Mouse (Mus musculus): ENCODE results near the gene A930004D18Rik. TPM values are rescaled to one million over a fixed set of nuclear protein-coding genes. Genes with fewer than 3 reads are reported as not detected.

A930004D18Rik gene
- total RNA-seq, 2 experiments from 2014 or later: 2.7 to 5.0 TPM

DNA sequence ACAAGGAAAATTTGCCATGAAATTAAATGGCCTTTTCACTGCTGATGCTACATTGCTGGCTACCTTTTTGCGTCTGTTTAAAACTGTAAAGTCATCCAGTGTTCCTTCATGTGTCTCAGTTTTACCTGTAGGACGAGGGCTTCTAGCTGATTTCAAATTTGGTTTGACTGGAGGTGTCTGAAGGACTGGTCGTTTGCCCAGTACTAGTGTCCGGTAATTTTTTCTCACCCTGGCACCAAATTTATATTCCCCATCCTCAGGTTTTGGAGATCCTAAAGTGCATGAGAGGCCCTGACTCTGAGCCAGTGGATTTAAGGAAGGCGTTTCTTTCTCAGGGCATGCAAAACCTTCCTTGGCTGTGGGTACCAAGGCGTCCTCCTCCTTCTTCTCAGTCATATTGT is 8.2 kb upstream of the A930004D18Rik start:
- Histone ChIP-seq H3K27ac (peak overlapping the region; percentile 98; the same call in 1 of the 2 replicates), H3K4me3 (peak overlapping the region; percentile 63)
- intact Hi-C loops (cut with DNase I): loop anchor here (5.0 kb wide), 2 partner anchors 313 to 647 kb away; partner anchors contain the start of genes Nebl and Spag6
- DNase-seq (ENCODE audit: extremely low spot score in 1 of 2, low spot score in 2 of 2): no peak
- TF ChIP-seq CTCF (IDR thresholded peaks at IDR 0.05): no peak

DNA sequence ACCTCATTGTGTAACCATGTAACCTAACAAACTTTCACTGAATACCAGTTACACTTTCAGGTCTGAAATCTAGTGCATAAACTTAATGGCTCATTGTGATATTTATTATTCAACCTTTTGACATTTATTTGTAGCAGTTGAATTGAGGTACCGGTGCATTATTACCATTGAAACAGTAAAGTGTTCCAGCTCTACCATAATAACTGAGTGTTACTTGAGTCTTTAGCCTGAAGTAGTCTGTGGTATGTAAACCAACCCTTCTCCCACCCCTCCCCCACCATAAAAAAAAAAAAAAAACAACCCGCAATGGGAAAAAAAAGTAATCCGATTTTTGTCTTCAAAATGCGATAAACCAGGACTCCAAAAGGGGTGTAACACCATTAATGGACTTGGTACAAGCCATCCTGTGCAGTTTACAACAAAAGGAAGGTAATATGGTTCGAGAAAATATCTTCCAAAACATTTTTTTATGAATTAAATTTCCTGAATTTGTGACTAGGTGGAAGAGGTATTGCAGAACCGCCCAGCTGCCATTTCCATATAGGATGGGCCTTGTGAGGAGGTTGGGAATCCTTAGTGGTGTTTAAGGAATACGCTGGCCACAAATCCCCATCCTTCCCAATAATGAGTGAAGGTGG is 7.7 kb upstream of the A930004D18Rik start:
- Histone ChIP-seq H3K4me3 (peak overlapping the region; percentile 63), H3K27ac (no peak overlapping the region)
- TF ChIP-seq CTCF (IDR thresholded peaks at IDR 0.05): no peak
- no peak for DNase-seq (ENCODE audit: extremely low spot score in 1 of 2, low spot score in 2 of 2)
- intact Hi-C loops (cut with DNase I): loop anchor here (5.0 kb wide), 2 partner anchors 313 to 647 kb away; partner anchors contain the start of genes Nebl and Spag6

DNA sequence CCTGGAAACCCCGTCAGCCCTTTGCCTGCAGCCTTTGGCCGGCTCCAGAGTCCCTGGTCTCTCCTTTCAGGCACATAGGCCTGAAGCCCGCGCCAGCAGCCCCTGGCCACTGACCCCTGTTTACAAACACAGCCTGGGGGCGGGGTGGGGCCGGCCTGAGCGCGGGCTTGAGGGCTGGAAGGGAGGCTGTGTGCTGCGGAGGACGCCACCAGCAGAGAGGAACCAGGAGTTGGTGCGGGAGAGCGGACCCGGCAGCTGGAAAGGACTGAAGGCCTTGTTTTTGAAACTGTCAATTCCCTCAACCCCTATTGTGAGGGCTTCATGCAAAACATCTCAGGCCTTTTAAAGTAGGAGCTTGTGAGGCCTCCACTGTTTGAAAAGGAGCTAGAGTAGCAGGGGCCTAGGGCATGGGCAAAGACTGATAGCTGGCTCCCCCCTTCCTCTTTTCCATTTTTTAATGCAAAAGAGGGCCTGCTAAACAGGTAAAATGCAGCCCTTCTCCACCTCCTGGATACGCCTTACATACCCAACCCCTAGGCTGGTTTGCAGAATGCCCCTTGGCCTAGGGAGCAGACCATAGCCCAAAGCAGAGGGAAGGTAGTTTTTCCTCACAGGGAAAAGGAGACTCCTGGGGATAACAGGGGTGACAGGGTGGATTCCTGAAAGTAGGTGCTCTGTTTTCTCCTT is 3.8 kb upstream of the A930004D18Rik start:
- no peak for DNase-seq (ENCODE audit: extremely low spot score in 1 of 2, low spot score in 2 of 2)
- intact Hi-C loops (cut with DNase I): no loop called here
- Histone ChIP-seq H3K4me3 (no peak overlapping the region), H3K27ac (no peak overlapping the region)
- no peak for TF ChIP-seq CTCF (IDR thresholded peaks at IDR 0.05)

DNA sequence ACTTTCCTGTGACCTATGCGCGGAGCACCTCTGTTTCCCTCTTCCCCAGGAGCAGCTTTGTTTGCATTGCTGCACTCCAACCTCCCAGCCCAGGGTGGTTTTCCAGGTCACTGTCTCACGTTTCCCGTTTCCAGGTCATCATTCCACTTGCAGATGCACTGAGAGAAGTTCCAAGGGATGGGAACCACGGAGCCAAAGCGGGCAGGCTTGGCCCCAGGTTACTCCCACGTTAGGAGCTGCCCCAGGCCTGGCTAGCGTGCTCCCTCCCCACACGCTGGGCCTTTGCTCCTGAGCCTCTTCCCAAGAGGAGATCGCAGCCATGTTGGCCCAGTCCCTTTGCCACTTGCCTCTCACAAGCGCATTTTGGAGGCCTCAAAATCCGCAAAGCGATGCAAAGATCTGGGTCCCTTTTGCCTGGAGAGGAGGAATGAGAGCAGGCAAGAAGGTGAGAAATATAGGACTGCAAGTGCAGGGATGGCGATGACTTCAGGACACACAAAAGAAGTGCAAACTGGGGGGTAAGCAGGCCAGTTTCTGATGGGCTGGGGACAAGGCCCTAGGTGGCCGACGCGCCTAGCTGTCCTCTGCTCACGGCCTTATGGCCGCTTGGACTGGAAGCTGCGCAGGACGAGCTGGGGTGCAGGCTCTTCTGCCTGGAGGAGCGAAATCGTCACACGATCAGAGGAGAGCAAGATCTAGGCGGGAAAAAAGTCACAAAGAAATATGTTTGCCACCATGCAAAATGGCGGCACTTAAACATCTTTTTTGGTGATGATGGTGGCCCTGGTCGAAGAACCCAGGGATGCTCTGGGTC is 3.0 kb upstream of the A930004D18Rik start:
- no peak for TF ChIP-seq CTCF (IDR thresholded peaks at IDR 0.05)
- H3K27ac ChIP-seq: no peak overlapping the region
- intact Hi-C loops (cut with DNase I): no loop called here
- no peak overlapping the region for H3K4me3 ChIP-seq
- DNase-seq (ENCODE audit: extremely low spot score in 1 of 2, low spot score in 2 of 2): no peak

DNA sequence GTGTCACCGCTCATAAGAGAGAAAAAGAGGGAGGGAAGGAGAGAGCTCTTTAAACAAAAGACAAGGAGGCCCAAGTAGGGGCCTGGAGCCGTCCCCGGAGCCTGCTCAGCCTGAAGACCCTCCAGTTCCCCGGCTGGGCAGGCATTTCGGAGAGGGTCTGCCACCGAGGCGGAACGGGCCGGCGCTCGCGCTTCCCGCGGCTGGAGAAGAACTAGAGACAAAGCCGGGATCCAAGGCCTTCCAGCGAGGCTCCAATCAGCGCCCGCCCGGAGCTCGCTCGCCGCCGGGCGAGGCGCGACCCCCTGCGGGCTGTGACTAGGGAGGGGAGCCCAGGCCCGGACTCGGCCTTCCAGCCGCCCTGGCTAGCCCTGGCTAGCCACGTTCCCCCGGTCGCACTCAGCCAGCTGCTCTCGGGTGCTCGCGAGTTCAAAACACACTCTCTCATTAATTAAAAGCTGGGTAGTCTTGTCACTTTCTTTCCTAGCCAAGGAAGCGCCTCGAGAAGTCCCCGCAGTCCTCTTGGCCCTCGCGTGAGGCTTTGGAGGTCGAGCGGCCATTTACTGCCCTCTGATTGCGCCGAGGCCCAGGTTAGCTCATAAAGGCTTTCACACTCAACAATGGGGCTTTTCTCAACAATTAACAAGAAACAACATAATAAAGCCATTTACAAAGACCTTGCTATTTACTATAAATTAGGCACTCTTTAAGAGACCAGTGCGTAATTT is 2.2 kb upstream of the A930004D18Rik start:
- TF ChIP-seq CTCF (IDR thresholded peaks at IDR 0.05): no peak
- no peak overlapping the region for H3K27ac ChIP-seq
- no peak for DNase-seq (ENCODE audit: extremely low spot score in 1 of 2, low spot score in 2 of 2)
- intact Hi-C loops (cut with DNase I): loop anchor here (10.0 kb wide), 1 partner anchor 1335 kb away; the partner anchor contains the start of gene Msrb2
- peak overlapping the region; percentile 11; the same call in 1 of the 2 replicates for H3K4me3 ChIP-seq

DNA sequence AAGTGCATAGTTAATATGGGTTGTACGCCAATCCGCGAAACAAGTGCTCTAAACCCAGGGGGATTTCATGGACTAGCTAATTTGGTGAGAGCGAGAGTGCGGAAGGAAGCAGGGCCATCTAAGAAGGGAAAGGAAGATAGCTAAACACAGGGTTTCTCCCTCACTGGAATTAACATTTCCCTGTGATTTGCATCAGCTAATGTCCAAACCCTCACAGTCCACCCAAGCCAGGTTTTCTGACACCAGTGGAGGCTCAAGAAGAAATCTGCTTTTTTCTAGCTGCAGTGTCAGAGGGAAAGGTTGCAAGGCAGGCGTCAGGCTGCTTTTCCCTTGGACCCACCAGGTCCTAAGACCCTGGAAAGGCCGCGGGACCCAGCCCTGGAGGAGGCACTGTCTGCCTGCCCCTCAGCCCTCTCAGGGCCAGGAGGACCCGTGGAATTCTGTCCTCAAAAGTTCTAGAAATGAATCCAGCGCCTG is 1.4 kb upstream of the A930004D18Rik start:
- no peak overlapping the region for H3K4me3 ChIP-seq
- H3K27ac ChIP-seq: no peak overlapping the region
- no peak for DNase-seq (ENCODE audit: extremely low spot score in 1 of 2, low spot score in 2 of 2)
- TF ChIP-seq CTCF (IDR thresholded peaks at IDR 0.05): no peak
- intact Hi-C loops (cut with DNase I): loop anchor here (10.0 kb wide), 1 partner anchor 1336 kb away; the partner anchor contains the start of gene Msrb2

DNA sequence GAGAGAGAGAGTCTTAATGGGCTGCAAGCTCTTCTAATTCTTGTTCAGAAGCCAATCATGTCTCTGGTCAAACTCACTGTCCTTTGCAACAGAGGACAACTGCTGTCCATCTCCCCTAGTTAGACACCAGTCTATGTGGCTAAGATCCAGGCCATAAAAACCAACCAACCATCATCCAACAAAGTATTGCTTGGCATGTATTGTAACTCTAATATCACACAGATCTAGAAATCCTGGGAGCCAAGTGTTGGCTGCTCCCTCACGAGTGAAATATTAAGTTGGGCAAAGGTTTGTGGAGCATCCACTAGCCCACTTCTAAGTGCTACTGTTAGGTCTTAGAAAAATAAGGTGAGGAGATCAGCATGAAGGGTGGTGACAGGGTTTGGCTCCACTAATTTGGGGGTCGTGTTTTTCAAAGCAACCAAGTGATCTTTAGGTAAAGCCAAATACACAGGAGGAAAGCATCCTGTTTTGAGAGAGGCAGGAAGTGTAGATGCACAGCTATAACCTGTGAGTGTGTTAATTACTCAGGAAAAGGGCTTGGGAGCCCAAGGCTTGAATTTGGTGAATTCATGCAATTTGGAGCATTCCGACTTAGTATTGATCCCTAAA is 710 bp upstream of the A930004D18Rik start:
- TF ChIP-seq CTCF (IDR thresholded peaks at IDR 0.05): no peak
- H3K27ac ChIP-seq: no peak overlapping the region
- DNase-seq (ENCODE audit: extremely low spot score in 1 of 2, low spot score in 2 of 2): no peak
- H3K4me3 ChIP-seq: no peak overlapping the region
- intact Hi-C loops (cut with DNase I): loop anchor here (10.0 kb wide), 1 partner anchor 1337 kb away; the partner anchor contains the start of gene Msrb2

DNA sequence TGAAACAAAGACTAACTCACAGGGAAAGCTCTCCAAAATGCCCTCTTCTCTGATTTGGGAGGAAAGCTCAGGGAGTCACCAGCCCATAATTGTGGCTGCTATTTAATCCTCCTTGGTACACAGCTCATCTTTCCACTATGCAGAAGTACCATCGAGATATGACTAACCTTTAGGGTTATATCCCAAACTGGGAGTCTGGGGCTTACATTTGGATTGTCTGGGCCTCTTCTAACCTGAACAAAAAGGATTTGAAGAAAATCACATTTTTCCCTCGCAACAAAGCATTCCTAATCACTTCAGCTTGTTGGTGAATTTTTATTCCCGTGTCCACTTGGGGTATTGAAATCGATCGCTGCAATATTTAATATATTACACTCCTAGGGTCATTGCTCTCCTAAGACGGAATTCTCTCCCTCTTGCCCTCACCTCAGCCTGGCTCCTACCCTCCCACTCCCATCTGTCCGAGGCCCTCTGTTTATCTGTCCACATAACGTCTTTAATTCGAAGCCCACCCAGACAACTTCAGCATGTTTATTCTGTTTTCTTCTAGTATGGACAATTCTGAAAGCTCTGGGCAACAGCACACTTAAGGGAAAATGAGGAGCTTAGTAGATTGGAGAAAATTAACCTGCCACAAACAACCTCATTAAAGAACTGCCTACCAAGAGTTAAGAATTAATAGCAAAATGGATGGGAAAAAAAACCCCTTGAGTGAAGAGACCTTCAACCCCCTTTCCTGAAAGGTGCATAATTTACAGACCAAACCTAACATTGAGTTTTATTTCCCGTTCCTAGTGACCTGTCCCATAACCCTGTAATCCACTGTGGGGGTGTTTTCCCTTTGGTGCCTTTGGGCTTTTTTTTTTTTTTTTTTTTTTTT is 2.9 kb downstream of the A930004D18Rik start:
- Histone ChIP-seq H3K4me3 (no peak overlapping the region), H3K27ac (no peak overlapping the region)
- TF ChIP-seq CTCF (IDR thresholded peaks at IDR 0.05): no peak
- intact Hi-C loops (cut with DNase I): loop anchor here (10.0 kb wide), 1 partner anchor 1340 kb away; the partner anchor contains the start of gene Msrb2
- DNase-seq (ENCODE audit: extremely low spot score in 1 of 2, low spot score in 2 of 2): no peak

DNA sequence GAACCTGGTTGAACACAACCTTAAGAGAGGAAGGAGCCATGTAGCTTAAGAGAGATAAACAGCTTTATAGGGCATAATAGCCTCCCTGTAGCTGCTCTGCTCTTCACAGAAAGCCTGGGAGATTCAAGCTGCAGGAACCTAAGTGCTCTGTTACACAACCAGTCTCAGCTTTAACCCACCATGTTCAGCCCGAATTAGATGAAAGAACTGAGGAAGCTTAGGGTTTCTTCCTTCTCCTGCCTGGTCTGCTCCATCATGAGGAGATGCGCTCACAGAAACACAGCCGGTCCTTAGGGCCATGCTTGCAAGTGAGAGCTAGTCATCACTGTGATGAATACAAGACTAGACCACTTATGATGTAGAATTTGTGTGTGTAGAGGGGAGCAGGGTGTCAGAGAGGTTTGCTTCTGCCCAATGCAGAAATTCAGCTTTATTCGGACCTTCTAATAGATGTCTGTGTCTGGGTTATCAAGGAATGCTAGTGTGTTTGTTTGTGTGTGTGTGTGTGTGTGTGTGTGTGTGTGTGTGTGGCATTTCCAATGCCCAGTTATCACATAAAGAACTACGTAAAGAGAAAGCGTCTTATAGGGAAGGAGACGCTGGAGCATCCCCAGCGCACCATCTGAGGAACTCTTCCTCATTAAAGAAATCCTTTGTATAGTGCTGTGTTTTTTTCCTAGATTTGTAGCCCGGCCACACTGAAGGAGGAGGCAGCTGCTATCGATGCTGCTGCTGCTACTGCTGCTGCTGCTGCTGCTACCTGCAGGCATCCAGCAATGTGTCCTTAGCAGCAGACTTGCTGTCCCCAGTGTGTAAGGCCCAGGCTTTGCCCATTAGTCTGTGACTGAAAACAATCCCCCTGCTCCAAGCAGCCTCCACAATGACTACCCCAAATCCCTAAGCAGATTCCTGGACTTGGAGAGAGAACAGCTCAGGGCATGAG is 4.1 kb downstream of the A930004D18Rik start:
- no peak for TF ChIP-seq CTCF (IDR thresholded peaks at IDR 0.05)
- intact Hi-C loops (cut with DNase I): loop anchor here (10.0 kb wide), 1 partner anchor 1341 kb away; the partner anchor contains the start of gene Msrb2
- no peak overlapping the region for H3K27ac ChIP-seq

More for the DNA sequence above, 4.1 kb downstream of the A930004D18Rik start:
- no peak for DNase-seq (ENCODE audit: extremely low spot score in 1 of 2, low spot score in 2 of 2)
- H3K4me3 ChIP-seq: no peak overlapping the region

All from left cerebral cortex, adult 2 months (tissue).